Mouse (Mus musculus) embryonic facial prominence, embryonic 11.5 days (tissue): ENCODE results near the gene Banf1. TPM values are rescaled to one million over a fixed set of nuclear protein-coding genes. Genes with fewer than 3 reads are reported as not detected.
A peak's percentile ranks its signal among the peaks of the same experiment; 100 is the strongest.
"Not testable (repeated sequence)": the region's sequence is repeated elsewhere in the genome, so short reads cannot be mapped to it uniquely, and the experiment has no call there.

Source experiments
- ATAC-seq: fragments of 200-750 bp; cut with Nextera tagmentation; replicated peaks from 2 replicates; pipeline ENCODE4 v1.8.0; 2017; ENCODE audit warnings: low read depth; ENCODE audit not compliant: insufficient number of reproducible peaks, low FRiP score, low TSS enrichment
- DNase-seq: peaks from one replicate; pipeline ENCODE4 v3.0.0-alpha.2; 2015; ENCODE audit warnings: low spot score
- H3K27ac ChIP-seq: fragments of 300-500 bp; sonication (generic); replicated peaks from 2 replicates; pipeline ENCODE4 v1.5.1; 2014; ENCODE audit warnings: mild to moderate bottlenecking, low read depth, low read length, control low read depth
- H3K27me3 ChIP-seq: fragments of 300-500 bp; sonication (generic); 2 replicates; pipeline ENCODE4 v1.6.1; 2014; ENCODE audit warnings: mild to moderate bottlenecking, low read length, moderate library complexity, mixed read lengths; ENCODE audit not compliant: control insufficient read depth, insufficient read depth
- H3K36me3 ChIP-seq: fragments of 300-500 bp; sonication (generic); replicated peaks from 2 replicates; pipeline ENCODE4 v1.6.1; 2014; ENCODE audit warnings: low read depth, mild to moderate bottlenecking, low read length, moderate library complexity, mixed read lengths; ENCODE audit not compliant: control insufficient read depth, insufficient read depth
- H3K4me1 ChIP-seq: fragments of 300-500 bp; sonication (generic); 2 replicates; pipeline ENCODE4 v1.6.1; 2014; ENCODE audit warnings: low read length, mixed read lengths; ENCODE audit not compliant: control insufficient read depth, insufficient read depth
- H3K4me2 ChIP-seq: fragments of 300-500 bp; sonication (generic); 2 replicates; pipeline ENCODE4 v1.6.1; 2014; ENCODE audit warnings: low read depth, mild to moderate bottlenecking, control low read depth, low read length, moderate library complexity
- H3K4me3 ChIP-seq: fragments of 300-500 bp; sonication (generic); 2 replicates; pipeline ENCODE4 v1.5.1; 2014; ENCODE audit warnings: low read depth, low read length, control low read depth
- H3K9ac ChIP-seq: fragments of 300-500 bp; sonication (generic); replicated peaks from 2 replicates; pipeline ENCODE4 v1.6.1; 2014; ENCODE audit warnings: mild to moderate bottlenecking, control low read depth, low read length
- H3K9me3 ChIP-seq: fragments of 300-500 bp; sonication (generic); replicated peaks from 2 replicates; pipeline ENCODE4 v1.6.1; 2016; ENCODE audit warnings: mild to moderate bottlenecking, low read length, inconsistent platforms, mixed read lengths; ENCODE audit not compliant: control insufficient read depth
- WGBS: fragments of 180-500 bp; shearing (Covaris S2); extraction: QIAGEN DNeasy Blood & Tissue Kit; methylation state at CpG from one replicate; pipeline ENCODE4 v1.1.7; 2014; 5-methylcytosine and 5-hydroxymethylcytosine counted together
- polyA plus RNA-seq: library from polyadenylated mRNA; unstranded; fragments of >200 nt; fragmentation: Nextera tagmentation; extraction: Ambion mirVana; gene quantifications from 2 replicates; pipeline ENCODE4 v1.2.1, GENCODE M21; 2014

Banf1 gene
- polyA plus RNA-seq, 1 experiment from 2014 or later: 464 TPM

GRCm38 (mm10) chr19:5406531-5407126, 39.7 kb upstream of the Banf1 start:
- Histone ChIP-seq H3K27ac (peak overlapping the region; percentile 75), H3K4me3 (peak overlapping the region; percentile 58), H3K9ac (peak overlapping the region; percentile 73), H3K4me2 (peak overlapping the region; percentile 73)
- DNase-seq: peak; percentile 55
- H3K9me3 ChIP-seq, H3K4me1 ChIP-seq, H3K36me3 ChIP-seq, H3K27me3 ChIP-seq: not testable (repeated sequence)
- ATAC-seq: peak; percentile 66
- 14% methylated on average over 21 of the region's 25 CpGs for WGBS

GRCm38 (mm10) chr19:5405924-5406323, 39.0 kb upstream of the Banf1 start:
- H3K9ac ChIP-seq: peak overlapping the region; percentile 47
- no peaks in the 10 kb centered on the region for H3K9me3 ChIP-seq
- H3K36me3 ChIP-seq: no peaks in the 10 kb centered on the region
- ATAC-seq (no peak), DNase-seq (peak; percentile 24)
- H3K4me3 ChIP-seq: peak overlapping the region; percentile 35
- WGBS: 32% methylated on average over 7 of the region's 7 CpGs
- peak overlapping the region; percentile 39 for H3K4me2 ChIP-seq
- H3K4me1 ChIP-seq: no peaks in the 10 kb centered on the region
- H3K27me3 ChIP-seq: no peaks in the 10 kb centered on the region
- H3K27ac ChIP-seq: 0 out of 2 replicates have a peak overlapping the region, but pooled peaks have one; percentile 3

- Histone ChIP-seq H3K27me3 (no peaks in the 10 kb centered on the region), H3K27ac (no peak within 1 kb of the TSS), H3K9ac (no peak within 1 kb of the TSS), H3K4me2 (no peak within 1 kb of the TSS), H3K36me3 (no peaks in the 10 kb centered on the region), H3K9me3 (no peaks in the 10 kb centered on the region), H3K4me3 (no peak within 1 kb of the TSS), H3K4me1 (no peaks in the 10 kb centered on the region)
- no peak for DNase-seq
- no peak for ATAC-seq
- WGBS: 84% methylated on average over 8 of the region's 8 CpGs
Measured at GRCm38 (mm10) chr19:5402293-5402692, 35.3 kb upstream of the Banf1 start, which contains the start of gene Tsga10ip. TSS of gene Tsga10ip (minus strand) at chr19:5402526.

GRCm38 (mm10) chr19:5401073-5401472, 34.1 kb upstream of the Banf1 start:
- not testable (repeated sequence) for H3K4me2 ChIP-seq, H3K27ac ChIP-seq, H3K9ac ChIP-seq, H3K27me3 ChIP-seq, H3K36me3 ChIP-seq, ATAC-seq, H3K4me1 ChIP-seq, H3K9me3 ChIP-seq, H3K4me3 ChIP-seq, DNase-seq
- 74% methylated on average over 4 of the region's 4 CpGs for WGBS

GRCm38 (mm10) chr19:5395371-5395770, 28.4 kb upstream of the Banf1 start:
- 72% methylated on average over 4 of the region's 4 CpGs for WGBS
- no peak for DNase-seq
- no peak for ATAC-seq
- no peak overlapping the region for H3K4me3 ChIP-seq
- no peaks in the 10 kb centered on the region for H3K4me1 ChIP-seq
- H3K9me3 ChIP-seq: no peaks in the 10 kb centered on the region
- no peaks in the 10 kb centered on the region for H3K36me3 ChIP-seq
- no peaks in the 10 kb centered on the region; the same call in 1 of the 2 replicates for H3K27me3 ChIP-seq
- no peak overlapping the region for H3K4me2 ChIP-seq
- H3K9ac ChIP-seq: no peak overlapping the region
- no peak overlapping the region for H3K27ac ChIP-seq

- H3K4me1 ChIP-seq: peaks cover 5% of the 10 kb centered on the region
- H3K27ac ChIP-seq: no peak overlapping the region
- no peak for ATAC-seq
- H3K4me3 ChIP-seq: no peak overlapping the region
- H3K9me3 ChIP-seq: no peaks in the 10 kb centered on the region
- H3K4me2 ChIP-seq: no peak overlapping the region
- H3K9ac ChIP-seq: 0 out of 2 replicates have a peak overlapping the region, but pooled peaks have one; percentile 9
- no peaks in the 10 kb centered on the region for H3K36me3 ChIP-seq
- WGBS: 57% methylated on average over 10 of the region's 10 CpGs
- H3K27me3 ChIP-seq: no peaks in the 10 kb centered on the region; the same call in 1 of the 2 replicates
- DNase-seq: no peak
Measured at GRCm38 (mm10) chr19:5394168-5394567, 27.2 kb upstream of the Banf1 start.

- no peak for ATAC-seq
- 82% methylated on average over 4 of the region's 4 CpGs for WGBS
Measured at GRCm38 (mm10) chr19:5392892-5393291, 25.9 kb upstream of the Banf1 start.

GRCm38 (mm10) chr19:5390416-5390815, 23.4 kb upstream of the Banf1 start:
- Histone ChIP-seq H3K4me3 (no peak overlapping the region; the same call in 1 of the 2 replicates), H3K9ac (no peak overlapping the region), H3K27ac (no peak overlapping the region), H3K36me3 (no peaks in the 10 kb centered on the region), H3K9me3 (no peaks in the 10 kb centered on the region), H3K4me2 (peak overlapping the region; percentile 54), H3K4me1 (peaks cover 6% of the 10 kb centered on the region), H3K27me3 (no peaks in the 10 kb centered on the region; the same call in 1 of the 2 replicates)
- DNase-seq: no peak
- no peak for ATAC-seq
- 83% methylated on average over 8 of the region's 8 CpGs for WGBS

More at GRCm38 (mm10) chr19:5392892-5393291, 25.9 kb upstream of the Banf1 start:
- Histone ChIP-seq H3K4me3 (no peak overlapping the region), H3K9me3 (no peaks in the 10 kb centered on the region), H3K9ac (no peak overlapping the region), H3K4me1 (peaks cover 6% of the 10 kb centered on the region), H3K27ac (no peak overlapping the region), H3K36me3 (no peaks in the 10 kb centered on the region), H3K27me3 (no peaks in the 10 kb centered on the region; the same call in 1 of the 2 replicates), H3K4me2 (no peak overlapping the region)
- DNase-seq: no peak
